Mouse (Mus musculus): Measurements from ENCODE around the gene Rmdn2. TPM values are rescaled to one million over a fixed set of nuclear protein-coding genes. Genes with fewer than 3 reads are reported as not detected.

Rmdn2 gene
- polyA plus RNA-seq, 1 experiment, result 7.3 TPM

DNA sequence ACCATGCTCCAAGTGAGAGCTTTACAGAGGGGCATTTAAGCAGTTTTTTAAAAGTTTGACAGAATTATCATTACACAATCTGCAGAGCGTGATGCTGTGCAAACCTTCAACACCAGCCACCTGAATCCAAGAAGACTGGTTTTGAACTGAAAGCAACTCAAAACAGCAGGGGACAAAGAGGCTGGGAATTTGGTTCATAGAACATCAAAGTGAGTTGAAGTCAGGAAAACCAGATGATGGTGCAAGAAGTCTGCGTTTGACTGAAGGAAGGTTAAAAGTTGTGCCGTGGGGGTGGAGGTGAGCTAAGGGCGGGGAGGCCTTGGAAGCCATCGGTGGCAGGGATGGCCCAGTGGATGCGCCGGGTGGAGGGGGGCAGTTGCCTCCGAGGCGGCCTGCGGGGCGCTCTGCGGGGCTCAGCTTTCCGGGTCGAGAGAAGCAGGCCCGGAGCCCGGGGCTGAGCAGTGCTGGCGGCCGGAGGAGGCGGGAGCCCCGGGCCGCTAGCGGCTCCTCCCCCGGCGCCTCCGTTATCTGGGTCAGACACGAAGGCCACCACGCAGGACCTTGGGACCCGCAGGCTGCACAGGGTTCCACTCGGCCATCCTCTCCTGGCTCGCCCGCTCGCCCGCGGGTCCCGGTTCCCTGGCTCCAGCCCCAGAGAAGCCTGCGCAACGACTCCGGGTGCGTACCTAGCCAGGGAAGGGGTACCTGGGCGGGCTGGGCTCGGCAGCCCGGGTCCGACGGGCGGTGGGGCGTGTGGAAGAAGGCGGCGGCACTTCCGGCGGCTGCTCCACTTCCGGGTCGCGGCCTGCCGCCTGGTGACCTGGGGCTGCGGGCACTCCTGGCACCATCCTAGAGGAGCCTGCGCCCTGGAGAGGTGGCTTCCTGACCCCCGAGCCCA, 3.3 kb downstream of the Rmdn2 start:
- Histone ChIP-seq H3K4me1 (ENCODE audit: control insufficient read depth, insufficient read depth, low read length) (peaks cover 9% of the 10 kb centered on the region), H3K4me3 (ENCODE audit: insufficient read depth, low read length) (peak overlapping the region; percentile 85), H3K27ac (ENCODE audit: insufficient read depth, low read depth, low read length) (peak overlapping the region; percentile 65)
- TF ChIP-seq CTCF (IDR thresholded peaks at IDR 0.05; ENCODE audit: low read depth, low read length) (no peak), POLR2A (IDR thresholded peaks at IDR 0.05; ENCODE audit: borderline replicate concordance, low read depth, low read length) (no peak)

GRCm38 (mm10) chr17:79615897-79616296, 4.2 kb downstream of the Rmdn2 start:
- H3K4me1 ChIP-seq (ENCODE audit: control insufficient read depth, insufficient read depth, low read length), result peaks cover 9% of the 10 kb centered on the region
- peak overlapping the region; percentile 85; the same call in 1 of the 2 replicates for H3K4me3 ChIP-seq (ENCODE audit: insufficient read depth, low read length)
- TF ChIP-seq CTCF (IDR thresholded peaks at IDR 0.05; ENCODE audit: low read depth, low read length), result no peak
- TF ChIP-seq POLR2A (IDR thresholded peaks at IDR 0.05; ENCODE audit: borderline replicate concordance, low read depth, low read length), result no peak
- no peak overlapping the region for H3K27ac ChIP-seq (ENCODE audit: insufficient read depth, low read depth, low read length)

DNA sequence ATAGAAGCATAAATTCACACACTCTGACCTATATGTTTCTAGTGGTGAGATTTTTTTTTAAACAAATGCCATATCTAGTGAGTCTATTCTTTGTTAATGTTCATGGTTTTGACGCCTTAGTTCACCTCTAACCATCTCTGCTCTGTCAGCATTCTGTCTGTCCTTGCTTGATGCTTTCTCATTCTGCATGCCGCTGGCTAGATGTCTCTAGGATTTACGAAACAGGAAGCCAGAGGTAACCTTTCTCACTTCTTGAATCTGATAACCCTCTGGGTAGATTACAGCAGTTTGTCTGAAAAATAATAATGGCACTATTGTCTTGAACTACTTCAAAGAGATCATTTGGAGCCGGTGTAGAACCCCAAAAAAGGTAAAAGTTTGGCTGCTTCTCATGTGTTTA, 5.0 kb downstream of the Rmdn2 start:
- Histone ChIP-seq H3K27ac (ENCODE audit: insufficient read depth, low read depth, low read length) (no peak overlapping the region), H3K4me3 (ENCODE audit: insufficient read depth, low read length) (no peak overlapping the region), H3K4me1 (ENCODE audit: control insufficient read depth, insufficient read depth, low read length) (peaks cover 9% of the 10 kb centered on the region)
- TF ChIP-seq CTCF (IDR thresholded peaks at IDR 0.05; ENCODE audit: low read depth, low read length), result no peak
- no peak for TF ChIP-seq POLR2A (IDR thresholded peaks at IDR 0.05; ENCODE audit: borderline replicate concordance, low read depth, low read length)

DNA sequence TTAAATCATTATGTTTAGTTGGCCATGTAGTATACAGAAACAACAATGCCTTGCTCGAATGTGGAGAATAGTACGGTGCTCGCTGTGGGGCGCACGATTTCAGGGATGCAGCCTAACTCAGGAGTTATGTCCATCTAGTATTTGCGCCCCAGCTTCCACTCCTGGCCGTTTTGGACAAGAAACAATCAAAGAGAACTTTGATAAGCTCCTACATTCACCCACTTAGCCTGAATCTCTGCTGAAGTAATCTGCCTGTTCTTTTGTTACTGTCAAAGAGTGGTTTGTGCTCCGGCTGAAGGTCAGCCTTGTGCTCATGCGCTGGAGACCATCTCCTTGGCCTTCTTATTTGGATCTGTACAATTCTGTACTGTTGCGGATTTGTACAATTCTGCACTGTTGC, 6.8 kb downstream of the Rmdn2 start:
- TF ChIP-seq CTCF (IDR thresholded peaks at IDR 0.05; ENCODE audit: low read depth, low read length), result no peak
- no peak for TF ChIP-seq POLR2A (IDR thresholded peaks at IDR 0.05; ENCODE audit: borderline replicate concordance, low read depth, low read length)
- no peak overlapping the region for H3K27ac ChIP-seq (ENCODE audit: insufficient read depth, low read depth, low read length)
- H3K4me1 ChIP-seq (ENCODE audit: control insufficient read depth, insufficient read depth, low read length), result peaks cover 7% of the 10 kb centered on the region
- no peak overlapping the region for H3K4me3 ChIP-seq (ENCODE audit: insufficient read depth, low read length)

DNA sequence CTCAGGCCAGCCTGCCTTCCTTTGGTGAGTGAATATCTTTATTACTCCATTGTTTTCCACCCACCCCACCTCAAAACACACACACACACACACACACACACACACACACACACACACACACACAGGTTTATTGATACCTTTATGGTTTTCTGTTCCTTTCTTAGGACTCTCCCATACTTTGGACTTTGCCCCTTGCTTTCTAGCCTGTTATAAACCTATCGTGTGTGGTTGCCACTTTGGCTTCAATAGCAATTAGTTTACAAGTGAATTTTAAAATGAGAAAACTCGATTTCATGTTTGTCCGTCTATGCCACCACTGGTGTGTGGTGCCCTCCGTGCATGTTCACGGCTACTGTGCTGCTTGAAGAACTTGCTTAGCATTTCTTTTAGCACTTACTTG, 7.3 kb downstream of the Rmdn2 start:
- no peak overlapping the region for H3K27ac ChIP-seq (ENCODE audit: insufficient read depth, low read depth, low read length)
- no peak overlapping the region for H3K4me3 ChIP-seq (ENCODE audit: insufficient read depth, low read length)
- H3K4me1 ChIP-seq (ENCODE audit: control insufficient read depth, insufficient read depth, low read length), result peaks cover 7% of the 10 kb centered on the region
- TF ChIP-seq CTCF (IDR thresholded peaks at IDR 0.05; ENCODE audit: low read depth, low read length) (no peak), POLR2A (IDR thresholded peaks at IDR 0.05; ENCODE audit: borderline replicate concordance, low read depth, low read length) (no peak)

DNA sequence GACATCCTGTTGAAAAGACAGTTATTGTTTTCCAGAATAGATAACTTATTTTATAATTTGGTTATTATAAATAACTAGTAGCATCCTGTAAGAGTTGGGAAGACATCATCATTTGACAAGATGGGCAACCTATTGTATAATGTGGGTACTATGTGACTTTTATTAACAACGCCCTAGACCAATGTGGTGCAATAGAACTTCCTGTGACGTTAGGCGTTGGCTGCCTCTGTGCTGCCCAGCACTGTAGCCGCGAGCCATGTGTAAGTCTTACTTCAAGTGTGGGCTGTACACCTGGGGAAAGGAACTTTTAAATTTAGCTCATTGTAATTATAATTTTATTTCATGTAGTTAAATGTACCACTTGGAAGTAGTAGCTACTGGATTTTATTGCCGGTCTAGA, 10.4 kb downstream of the Rmdn2 start:
- no peak overlapping the region for H3K4me3 ChIP-seq (ENCODE audit: insufficient read depth, low read length)
- H3K4me1 ChIP-seq (ENCODE audit: control insufficient read depth, insufficient read depth, low read length), result no peaks in the 10 kb centered on the region
- no peak for TF ChIP-seq CTCF (IDR thresholded peaks at IDR 0.05; ENCODE audit: low read depth, low read length)
- TF ChIP-seq POLR2A (IDR thresholded peaks at IDR 0.05; ENCODE audit: borderline replicate concordance, low read depth, low read length), result no peak
- no peak overlapping the region for H3K27ac ChIP-seq (ENCODE audit: insufficient read depth, low read depth, low read length)

- TF ChIP-seq POLR2A (IDR thresholded peaks at IDR 0.05; ENCODE audit: borderline replicate concordance, low read depth, low read length) (no peak), CTCF (IDR thresholded peaks at IDR 0.05; ENCODE audit: low read depth, low read length) (no peak)
- no peak overlapping the region for H3K4me3 ChIP-seq (ENCODE audit: insufficient read depth, low read length)
- no peak overlapping the region for H3K27ac ChIP-seq (ENCODE audit: insufficient read depth, low read depth, low read length)
- H3K4me1 ChIP-seq (ENCODE audit: control insufficient read depth, insufficient read depth, low read length), result no peaks in the 10 kb centered on the region
Observed at GRCm38 (mm10) chr17:79622574-79622973, 10.9 kb downstream of the Rmdn2 start.

- no peak for TF ChIP-seq CTCF (IDR thresholded peaks at IDR 0.05; ENCODE audit: low read depth, low read length)
- no peak for TF ChIP-seq POLR2A (IDR thresholded peaks at IDR 0.05; ENCODE audit: borderline replicate concordance, low read depth, low read length)
Observed at GRCm38 (mm10) chr17:79623841-79624240, 12.2 kb downstream of the Rmdn2 start.

DNA sequence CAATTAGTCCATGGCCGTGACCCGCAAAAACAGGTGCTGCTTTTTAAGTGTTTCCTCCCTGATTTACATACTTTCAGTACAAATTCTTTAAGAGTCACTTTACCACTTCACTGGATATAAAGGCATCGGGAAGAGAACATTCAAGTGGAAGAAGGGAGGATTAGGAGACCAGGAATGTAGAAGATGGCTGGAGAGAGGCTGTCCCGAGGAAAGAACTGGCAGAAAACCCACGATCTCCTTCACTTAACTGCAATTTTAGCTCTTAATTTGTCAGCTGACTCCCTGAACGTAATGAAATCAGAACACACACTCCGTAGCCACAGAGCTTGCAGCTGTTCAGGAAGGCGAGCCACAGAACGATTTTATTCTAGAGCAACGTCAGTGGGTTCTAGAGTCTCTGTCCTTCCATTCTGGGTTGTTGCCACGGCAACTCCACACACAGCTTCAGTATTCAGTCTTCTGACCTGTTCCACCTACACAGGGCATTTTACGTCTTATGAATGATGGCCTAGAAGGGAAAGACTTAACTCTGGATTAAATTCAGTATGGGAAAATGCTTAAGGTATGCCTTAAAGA, 14.7 kb downstream of the Rmdn2 start:
- no peak overlapping the region for H3K4me3 ChIP-seq (ENCODE audit: insufficient read depth, low read length)
- TF ChIP-seq CTCF (IDR thresholded peaks at IDR 0.05; ENCODE audit: low read depth, low read length) (no peak), POLR2A (IDR thresholded peaks at IDR 0.05; ENCODE audit: borderline replicate concordance, low read depth, low read length) (no peak)
- H3K4me1 ChIP-seq (ENCODE audit: control insufficient read depth, insufficient read depth, low read length), result no peaks in the 10 kb centered on the region
- H3K27ac ChIP-seq (ENCODE audit: insufficient read depth, low read depth, low read length), result no peak overlapping the region

More at GRCm38 (mm10) chr17:79623841-79624240, 12.2 kb downstream of the Rmdn2 start:
- Histone ChIP-seq H3K4me1 (ENCODE audit: control insufficient read depth, insufficient read depth, low read length) (no peaks in the 10 kb centered on the region), H3K27ac (ENCODE audit: insufficient read depth, low read depth, low read length) (no peak overlapping the region), H3K4me3 (ENCODE audit: insufficient read depth, low read length) (no peak overlapping the region)

DNA sequence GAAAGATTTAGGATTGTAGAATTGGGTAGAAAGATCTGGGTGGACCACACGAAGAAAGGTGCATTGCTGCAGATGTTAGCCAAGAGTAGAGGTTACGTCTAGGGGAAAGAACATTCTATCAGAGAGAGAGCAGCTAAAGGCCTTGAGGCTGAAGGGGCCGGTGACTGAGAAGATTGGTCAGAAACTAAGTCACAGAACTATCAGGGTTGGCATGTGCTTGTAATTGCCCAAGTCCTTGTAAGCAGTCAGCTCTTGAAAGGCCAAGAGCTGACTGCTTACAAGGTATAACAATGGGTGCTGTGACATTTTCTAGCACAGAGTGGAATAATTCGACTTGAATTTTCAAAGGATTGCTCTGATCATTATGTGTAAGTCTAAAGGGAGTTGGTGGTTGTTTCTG, 38.2 kb downstream of the Rmdn2 start:
- Histone ChIP-seq H3K4me1 (ENCODE audit: control insufficient read depth, insufficient read depth, low read length) (no peaks in the 10 kb centered on the region), H3K27ac (ENCODE audit: insufficient read depth, low read depth, low read length) (no peak overlapping the region), H3K4me3 (ENCODE audit: insufficient read depth, low read length) (no peak overlapping the region)
- TF ChIP-seq CTCF (IDR thresholded peaks at IDR 0.05; ENCODE audit: low read depth, low read length), result no peak
- no peak for TF ChIP-seq POLR2A (IDR thresholded peaks at IDR 0.05; ENCODE audit: borderline replicate concordance, low read depth, low read length)

All from bone marrow macrophage, adult 2 months (primary cell).